Mouse (Mus musculus) lung, embryonic 14.5 days (tissue): ENCODE data around the gene Hist1h2ab. TPM values are rescaled to one million over a fixed set of nuclear protein-coding genes. Genes with fewer than 3 reads are reported as not detected.
"Not testable (repeated sequence)": the region's sequence is repeated elsewhere in the genome, so short reads cannot be mapped to it uniquely, and the experiment has no call there.

Experiments
- ATAC-seq: fragments of 200-750 bp; cut with Nextera tagmentation; 2 replicates; pipeline ENCODE4 v1.8.0; 2017; ENCODE audit warnings: mild to moderate bottlenecking, moderate TSS enrichment, moderate library complexity; ENCODE audit not compliant: insufficient read depth
- DNase-seq: peaks from one replicate; pipeline ENCODE4 v3.0.0-alpha.2; 2015
- H3K27ac ChIP-seq: fragments of 300-500 bp; sonication (generic); 2 replicates; pipeline ENCODE4 v1.5.1; 2014; ENCODE audit warnings: low read depth, mild to moderate bottlenecking, moderate library complexity
- H3K27me3 ChIP-seq: fragments of 300-500 bp; sonication (generic); 2 replicates; pipeline ENCODE4 v1.6.1; 2014; ENCODE audit warnings: low read length, control low read depth; ENCODE audit not compliant: insufficient read depth
- H3K36me3 ChIP-seq: fragments of 300-500 bp; sonication (generic); 2 replicates; pipeline ENCODE4 v1.6.1; 2014; ENCODE audit warnings: control low read depth; ENCODE audit not compliant: insufficient read depth
- H3K4me1 ChIP-seq: fragments of 300-500 bp; sonication (generic); 2 replicates; pipeline ENCODE4 v1.6.1; 2014; ENCODE audit warnings: antibody characterized with exemption, control low read depth; ENCODE audit not compliant: insufficient read depth
- H3K4me2 ChIP-seq: fragments of 300-500 bp; sonication (generic); 2 replicates; pipeline ENCODE4 v1.6.1; 2014; ENCODE audit warnings: mild to moderate bottlenecking
- H3K4me3 ChIP-seq: fragments of 300-500 bp; sonication (generic); 2 replicates; pipeline ENCODE4 v1.5.1; 2014; ENCODE audit warnings: low read depth, low read length
- H3K9ac ChIP-seq: fragments of 300-500 bp; sonication (generic); 2 replicates; pipeline ENCODE4 v1.6.1; 2014
- H3K9me3 ChIP-seq: fragments of 300-500 bp; sonication (generic); 2 replicates; pipeline ENCODE4 v1.6.1; 2016; ENCODE audit warnings: low read depth, low read length, control low read depth
- CTCF ChIP-seq: IDR thresholded peaks from 2 replicates; pipeline ENCODE4 v1.5.1; 2016; ENCODE audit warnings: antibody characterized with exemption, low read depth
- WGBS: fragments of 180-500 bp; shearing (Covaris S2); extraction: QIAGEN DNeasy Blood & Tissue Kit; methylation state at CpG from one replicate; pipeline ENCODE4 v1.1.7; 2014; 5-methylcytosine and 5-hydroxymethylcytosine counted together
- polyA plus RNA-seq: library from polyadenylated mRNA; unstranded; fragments of >200 nt; fragmentation: Nextera tagmentation; extraction: Ambion mirVana; gene quantifications from 2 replicates; pipeline ENCODE4 v1.2.1, GENCODE M21; 2014

The Hist1h2ab gene
- polyA plus RNA-seq, 1 experiment from 2014 or later: 71.5 TPM

GRCm38 (mm10) chr13:23743215-23743614 is 7.7 kb upstream of the Hist1h2ab start:
- Histone ChIP-seq H3K9ac (no peak overlapping the region), H3K4me1 (peaks cover 10% of the 10 kb centered on the region), H3K4me2 (0 out of 2 replicates have a peak overlapping the region, but pooled peaks have one; percentile 15), H3K4me3 (no peak overlapping the region), H3K36me3 (no peaks in the 10 kb centered on the region), H3K9me3 (no peaks in the 10 kb centered on the region), H3K27me3 (no peaks in the 10 kb centered on the region), H3K27ac (peak overlapping the region; percentile 46)
- 76% methylated on average over 5 of the region's 5 CpGs for WGBS
- TF ChIP-seq CTCF: no peak
- no peak for ATAC-seq
- peak; percentile 27 for DNase-seq

GRCm38 (mm10) chr13:23743963-23744362 is 7.0 kb upstream of the Hist1h2ab start:
- H3K4me2 ChIP-seq: peak overlapping the region; percentile 91
- peak overlapping the region; percentile 100 for H3K27ac ChIP-seq
- peak; percentile 57 for DNase-seq
- peaks cover 13% of the 10 kb centered on the region for H3K4me1 ChIP-seq
- no peak for ATAC-seq
- 28% methylated on average over 4 of the region's 4 CpGs for WGBS
- H3K4me3 ChIP-seq: peak overlapping the region; percentile 45
- no peaks in the 10 kb centered on the region for H3K27me3 ChIP-seq
- no peaks in the 10 kb centered on the region for H3K9me3 ChIP-seq
- no peaks in the 10 kb centered on the region for H3K36me3 ChIP-seq
- H3K9ac ChIP-seq: peak overlapping the region; percentile 67
- TF ChIP-seq CTCF: no peak

DNA sequence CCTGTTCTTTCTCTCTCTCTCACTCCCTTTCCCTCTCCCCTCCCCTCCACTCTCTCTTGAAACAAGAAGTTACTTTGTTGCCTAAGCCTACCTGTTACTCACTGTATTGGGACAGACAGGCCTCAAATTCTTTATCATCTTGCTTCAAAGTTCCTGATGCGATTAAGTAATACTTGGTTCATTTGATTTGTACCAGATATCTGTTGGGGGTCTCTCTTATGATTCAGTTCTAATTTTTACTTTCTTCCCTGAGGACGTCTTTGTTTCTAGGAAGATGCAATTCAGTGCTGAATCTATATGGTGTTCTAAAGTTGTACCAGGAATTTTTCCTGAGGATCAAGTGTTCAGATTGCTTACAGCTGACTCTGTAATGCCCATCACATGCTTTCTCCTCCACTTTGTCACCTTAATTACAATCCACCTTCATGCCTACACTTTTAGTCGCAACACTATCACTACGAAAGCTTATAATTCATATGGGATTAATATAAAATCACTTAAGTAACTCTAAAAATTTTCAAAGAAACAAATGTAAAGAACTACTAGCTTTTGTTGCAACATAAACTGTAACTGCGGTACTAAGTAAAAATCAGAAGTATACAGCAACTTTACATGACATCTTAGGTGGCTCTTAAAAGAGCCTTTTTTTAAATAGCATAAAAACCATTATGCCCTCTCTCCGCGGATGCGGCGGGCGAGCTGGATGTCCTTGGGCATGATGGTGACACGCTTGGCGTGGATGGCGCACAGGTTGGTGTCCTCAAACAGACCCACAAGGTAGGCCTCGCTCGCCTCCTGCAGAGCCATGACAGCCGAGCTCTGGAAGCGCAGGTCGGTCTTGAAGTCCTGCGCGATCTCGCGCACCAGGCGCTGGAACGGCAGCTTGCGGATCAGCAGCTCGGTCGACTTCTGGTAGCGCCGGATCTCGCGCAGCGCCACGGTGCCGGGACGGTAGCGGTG is 6.2 kb upstream of the Hist1h2ab start:
- no peak for TF ChIP-seq CTCF
- Histone ChIP-seq H3K4me3 (peak overlapping the region; percentile 45), H3K4me1 (peaks cover 13% of the 10 kb centered on the region), H3K9me3 (no peaks in the 10 kb centered on the region), H3K36me3 (no peaks in the 10 kb centered on the region), H3K27ac (peak overlapping the region; percentile 100), H3K9ac (peak overlapping the region; percentile 67), H3K4me2 (peak overlapping the region; percentile 91), H3K27me3 (no peaks in the 10 kb centered on the region)
- ATAC-seq (no peak), DNase-seq (peak; percentile 59)
- 1% methylated on average over 17 of the region's 36 CpGs for WGBS

DNA sequence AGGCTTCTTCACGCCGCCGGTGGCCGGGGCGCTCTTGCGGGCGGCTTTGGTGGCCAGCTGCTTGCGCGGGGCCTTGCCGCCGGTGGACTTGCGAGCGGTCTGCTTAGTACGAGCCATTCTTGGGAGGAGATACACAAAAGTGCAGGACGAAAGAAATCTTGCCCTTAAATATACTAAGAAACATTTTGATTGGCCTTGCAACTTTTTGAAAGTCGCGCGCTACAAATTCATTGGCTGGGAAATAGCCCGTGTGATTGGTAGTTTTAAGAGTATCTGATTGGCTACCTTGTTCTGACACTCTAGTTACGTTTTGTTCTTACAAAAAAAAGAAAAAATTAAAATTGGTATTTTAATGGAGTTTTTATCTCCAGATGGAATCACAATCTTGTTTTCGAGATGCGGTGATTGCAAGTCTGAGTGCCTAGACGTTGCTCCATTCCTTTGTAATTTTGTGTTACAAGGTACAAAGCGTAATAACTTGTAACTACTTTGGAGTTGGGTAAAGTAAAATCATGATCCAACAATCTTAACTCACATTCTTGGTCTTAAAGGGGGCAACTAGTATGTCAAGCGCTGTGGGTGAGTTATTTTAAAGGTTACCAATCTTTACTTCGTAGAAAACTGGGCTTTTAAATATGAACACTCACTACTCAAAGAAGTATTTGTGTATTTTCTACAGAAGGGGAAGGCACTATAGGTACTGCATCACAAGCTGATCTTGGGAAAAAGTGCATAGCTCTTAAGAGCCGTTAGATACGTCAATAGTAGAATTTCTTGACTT is 5.4 kb upstream of the Hist1h2ab start, which contains the start of gene Hist1h3c:
Hist1h3c (minus strand) TSS at position 222 of the 781 bp plus-strand sequence.
- DNase-seq (peak; percentile 98), ATAC-seq (peak; percentile 68)
- Histone ChIP-seq H3K27me3 (no peaks in the 10 kb centered on the region), H3K4me1 (peaks cover 10% of the 10 kb centered on the region), H3K27ac (peak within 1 kb of the TSS; percentile 100), H3K9me3 (no peaks in the 10 kb centered on the region), H3K9ac (peak within 1 kb of the TSS; percentile 79), H3K36me3 (no peaks in the 10 kb centered on the region), H3K4me2 (peak within 1 kb of the TSS; percentile 91), H3K4me3 (peak within 1 kb of the TSS; percentile 45)
- TF ChIP-seq CTCF: no peak
- under 1% methylated on average over 23 of the region's 28 CpGs for WGBS

DNA sequence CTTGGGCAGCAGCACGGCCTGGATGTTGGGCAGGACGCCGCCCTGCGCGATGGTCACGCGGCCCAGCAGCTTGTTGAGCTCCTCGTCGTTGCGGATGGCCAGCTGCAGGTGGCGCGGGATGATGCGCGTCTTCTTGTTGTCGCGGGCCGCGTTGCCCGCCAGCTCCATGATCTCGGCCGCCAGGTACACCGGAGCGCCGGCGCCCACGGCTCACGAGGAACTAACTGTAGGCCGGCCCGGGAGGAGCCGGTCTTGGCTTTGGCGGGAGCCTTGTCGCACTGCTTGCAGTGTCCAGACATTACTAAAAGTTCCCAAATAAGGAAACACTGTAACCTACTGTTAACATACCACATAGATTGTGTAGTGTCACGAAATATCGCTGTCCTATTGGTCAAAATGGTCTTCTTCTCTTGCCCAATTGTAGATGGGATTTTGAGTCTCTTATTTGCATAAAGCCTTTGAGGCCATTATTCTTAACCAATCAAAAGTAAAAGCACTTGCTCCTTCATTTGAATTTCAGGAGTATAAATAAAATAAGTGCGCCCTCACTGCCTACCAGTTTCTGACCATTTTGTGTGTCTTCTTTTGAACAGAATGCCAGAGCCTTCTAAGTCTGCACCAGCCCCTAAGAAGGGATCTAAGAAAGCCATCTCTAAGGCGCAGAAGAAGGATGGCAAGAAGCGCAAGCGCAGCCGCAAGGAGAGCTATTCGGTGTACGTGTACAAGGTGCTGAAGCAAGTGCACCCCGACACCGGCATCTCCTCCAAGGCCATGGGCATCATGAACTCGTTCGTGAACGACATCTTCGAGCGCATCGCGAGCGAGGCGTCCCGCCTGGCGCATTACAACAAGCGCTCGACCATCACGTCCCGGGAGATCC is 4.5 kb upstream of the Hist1h2ab start, which contains the start of gene Hist1h2bb:
Hist1h2bb (plus strand) TSS at position 534 of the 880 bp plus-strand sequence.
- ATAC-seq: peak; percentile 93
- peak within 1 kb of the TSS; percentile 91 for H3K4me2 ChIP-seq
- H3K9ac ChIP-seq: peak within 1 kb of the TSS; percentile 79
- TF ChIP-seq CTCF: peak; percentile 5; the same call in 1 of the 2 replicates
- not testable (repeated sequence) for H3K9me3 ChIP-seq, H3K4me1 ChIP-seq, H3K36me3 ChIP-seq, H3K27me3 ChIP-seq
- peak; percentile 93 for DNase-seq
- H3K27ac ChIP-seq: peak within 1 kb of the TSS; percentile 100
- under 1% methylated on average over 35 of the region's 58 CpGs for WGBS
- H3K4me3 ChIP-seq: peak within 1 kb of the TSS; percentile 45
